Comparison of ENCODE assay signal across 30 mouse cellular contexts in genomic region chr9:62042167-62042566, GRCm38 (mm10). TPM values are rescaled to one million over a fixed set of nuclear protein-coding genes. Genes with fewer than 3 reads are reported as not detected.
"Had no signal": no experiment of that assay in that cellular context is flagged by ENCODE, and none has a peak within 500 bp of the region (broad histone marks: within the 10 kb centered on the region; RNA-seq: fewer than 3 reads in every experiment).

No protein-coding gene starts in this region.

- H3K27me3 ChIP-seq: embryonic facial prominence, embryonic 12.5 days; embryonic facial prominence, embryonic 15.5 days; forebrain, embryonic 12.5 days; forebrain, embryonic 13.5 days; forebrain, embryonic 15.5 days had no signal

- H3K9ac ChIP-seq: embryonic facial prominence, embryonic 12.5 days; embryonic facial prominence, embryonic 13.5 days; embryonic facial prominence, embryonic 15.5 days; forebrain, embryonic 12.5 days; forebrain, embryonic 13.5 days; forebrain, embryonic 15.5 days; forebrain, postnatal 0 days had no signal

- DNase-seq: cerebellum, adult 2 months; cerebellum, adult 8-10 months; cerebellum, adult 9-10 months; cerebellum, adult 9-11 months; cerebellum, postnatal 10 days; cerebellum, postnatal 14 days; cerebellum, postnatal 25 days; cerebellum, postnatal 36 days; embryo, embryonic 11 days; forebrain, postnatal 0 days; gastrocnemius, adult 2 months; gastrocnemius, postnatal 10 days; gastrocnemius, postnatal 14 days; gastrocnemius, postnatal 25 days; gastrocnemius, postnatal 36 days; heart, adult 11 months; heart, adult 18-20 months; heart, adult 2 months had no signal

- H3K4me1 ChIP-seq: embryonic facial prominence, embryonic 12.5 days; embryonic facial prominence, embryonic 13.5 days; forebrain, embryonic 12.5 days; forebrain, embryonic 13.5 days; forebrain, embryonic 15.5 days had no signal

- ATAC-seq: forebrain, embryonic 13.5 days; forebrain, embryonic 14.5 days; forebrain, embryonic 15.5 days; forebrain, embryonic 16.5 days; forebrain, postnatal 0 days had no signal

- H3K4me2 ChIP-seq: embryonic facial prominence, embryonic 12.5 days; embryonic facial prominence, embryonic 13.5 days; embryonic facial prominence, embryonic 15.5 days; forebrain, embryonic 12.5 days; forebrain, embryonic 13.5 days; forebrain, embryonic 15.5 days had no signal

- H3K4me3 ChIP-seq: embryonic facial prominence, embryonic 10.5 days; embryonic facial prominence, embryonic 12.5 days; embryonic facial prominence, embryonic 13.5 days; embryonic facial prominence, embryonic 15.5 days; erythroblast, embryonic 14.5 days; forebrain, embryonic 10.5 days; forebrain, embryonic 12.5 days; forebrain, embryonic 13.5 days; forebrain, embryonic 15.5 days; gastrocnemius, adult 2 months; heart, adult 2 months had no signal

- H3K27ac ChIP-seq: embryonic facial prominence, embryonic 10.5 days; embryonic facial prominence, embryonic 12.5 days; embryonic facial prominence, embryonic 13.5 days; embryonic facial prominence, embryonic 15.5 days; forebrain, embryonic 10.5 days; forebrain, embryonic 12.5 days; forebrain, embryonic 13.5 days; forebrain, embryonic 15.5 days; gastrocnemius, adult 2 months; heart, adult 2 months had no signal

- H3K36me3 ChIP-seq: embryonic facial prominence, embryonic 10.5 days; embryonic facial prominence, embryonic 12.5 days; embryonic facial prominence, embryonic 13.5 days; embryonic facial prominence, embryonic 15.5 days; forebrain, embryonic 10.5 days; forebrain, embryonic 12.5 days; forebrain, embryonic 15.5 days had no signal

- H3K9me3 ChIP-seq: embryonic facial prominence, embryonic 10.5 days; embryonic facial prominence, embryonic 12.5 days; embryonic facial prominence, embryonic 13.5 days; embryonic facial prominence, embryonic 15.5 days; forebrain, embryonic 10.5 days; forebrain, embryonic 12.5 days; forebrain, embryonic 13.5 days; forebrain, embryonic 15.5 days had no signal

RNA-seq across cellular contexts. Expression of gene Paqr5, which starts 15.5 kb away (rescaled TPM):
- total RNA-seq: gastrocnemius, adult 2 months; gastrocnemius, adult 8-10 months; gastrocnemius, postnatal 25 days; gastrocnemius, postnatal 36 days; heart, adult 2 months had no signal
- polyA plus RNA-seq: erythroblast, embryonic 14.5 days had no signal
